Mouse (Mus musculus) hindbrain, embryonic 16.5 days (tissue): ENCODE data around the gene Macrod2. TPM values are rescaled to one million over a fixed set of nuclear protein-coding genes. Genes with fewer than 3 reads are reported as not detected.

Experiments used
- ATAC-seq: fragments of 200-750 bp; cut with Nextera tagmentation; 2 replicates; pipeline ENCODE4 v1.8.0; 2017; ENCODE audit warnings: moderate TSS enrichment, moderate library complexity
- H3K27ac ChIP-seq: fragments of 300-500 bp; sonication (generic); 2 replicates; pipeline ENCODE4 v1.5.1; 2014; ENCODE audit warnings: low read depth, mild to moderate bottlenecking, control low read depth, low read length, moderate library complexity
- H3K27me3 ChIP-seq: fragments of 300-500 bp; sonication (generic); replicated peaks from 2 replicates; pipeline ENCODE4 v1.6.1; 2014; ENCODE audit warnings: low read length; ENCODE audit not compliant: control insufficient read depth, insufficient read depth
- H3K36me3 ChIP-seq: fragments of 300-500 bp; sonication (generic); 2 replicates; pipeline ENCODE4 v1.6.1; 2014; ENCODE audit warnings: mild to moderate bottlenecking, low read length, moderate library complexity, mixed read lengths; ENCODE audit not compliant: control insufficient read depth, insufficient read depth
- H3K4me1 ChIP-seq: fragments of 300-500 bp; sonication (generic); 2 replicates; pipeline ENCODE4 v1.6.1; 2014; ENCODE audit warnings: low read depth, low read length; ENCODE audit not compliant: control insufficient read depth, insufficient read depth
- H3K4me2 ChIP-seq: fragments of 300-500 bp; sonication (generic); 2 replicates; pipeline ENCODE4 v1.6.1; 2014; ENCODE audit warnings: mild to moderate bottlenecking, low read length, control low read depth, moderate library complexity
- H3K4me3 ChIP-seq: fragments of 300-500 bp; sonication (generic); 2 replicates; pipeline ENCODE4 v1.5.1; 2014; ENCODE audit warnings: mild to moderate bottlenecking, low read length, control low read depth, moderate library complexity
- H3K9ac ChIP-seq: fragments of 300-500 bp; sonication (generic); 2 replicates; pipeline ENCODE4 v1.6.1; 2014; ENCODE audit warnings: low read depth, mild to moderate bottlenecking, control low read depth, low read length, moderate library complexity
- H3K9me3 ChIP-seq: fragments of 300-500 bp; sonication (generic); 2 replicates; pipeline ENCODE4 v1.6.1; 2014; ENCODE audit warnings: mild to moderate bottlenecking, low read length, moderate library complexity; ENCODE audit not compliant: control insufficient read depth
- WGBS: fragments of 180-500 bp; shearing (Covaris S2); extraction: QIAGEN DNeasy Blood & Tissue Kit; methylation state at CpG from one replicate; pipeline ENCODE4 v1.1.7; 2014; 5-methylcytosine and 5-hydroxymethylcytosine counted together
- polyA plus RNA-seq: library from polyadenylated mRNA; unstranded; fragments of >200 nt; fragmentation: Nextera tagmentation; extraction: Ambion mirVana; gene quantifications from 2 replicates; pipeline ENCODE4 v1.2.1, GENCODE M21; 2015

Macrod2 gene
- polyA plus RNA-seq, 1 experiment from 2014 or later: 85.4 TPM

DNA sequence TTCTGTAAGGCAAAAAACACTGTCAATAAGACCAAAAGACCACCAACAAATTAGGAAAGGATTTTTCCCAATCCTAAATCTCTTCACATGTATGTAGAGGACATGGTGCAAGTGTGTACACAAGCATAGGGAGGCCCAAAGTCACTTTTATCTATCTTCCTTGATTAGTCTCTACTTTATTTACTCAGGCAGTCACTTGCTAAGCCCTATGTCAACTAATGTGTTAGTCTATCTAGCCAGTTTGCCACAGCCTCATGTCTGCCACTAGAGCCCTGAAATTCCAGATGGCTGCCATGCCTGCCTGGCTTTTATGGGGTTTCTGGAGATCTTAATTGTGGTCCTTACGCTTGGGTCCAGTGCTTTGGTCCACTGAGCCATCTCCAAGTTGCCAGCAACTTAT is 1483.4 kb downstream of the Macrod2 start:
- no peak overlapping the region for H3K9ac ChIP-seq
- no peaks in the 10 kb centered on the region for H3K4me1 ChIP-seq
- 80% methylated on average over 1 of the region's 1 CpGs for WGBS
- H3K4me3 ChIP-seq: no peak overlapping the region
- H3K9me3 ChIP-seq: no peaks in the 10 kb centered on the region
- H3K27me3 ChIP-seq: no peaks in the 10 kb centered on the region
- no peak for ATAC-seq
- H3K36me3 ChIP-seq: no peaks in the 10 kb centered on the region
- H3K27ac ChIP-seq: no peak overlapping the region
- H3K4me2 ChIP-seq: no peak overlapping the region

DNA sequence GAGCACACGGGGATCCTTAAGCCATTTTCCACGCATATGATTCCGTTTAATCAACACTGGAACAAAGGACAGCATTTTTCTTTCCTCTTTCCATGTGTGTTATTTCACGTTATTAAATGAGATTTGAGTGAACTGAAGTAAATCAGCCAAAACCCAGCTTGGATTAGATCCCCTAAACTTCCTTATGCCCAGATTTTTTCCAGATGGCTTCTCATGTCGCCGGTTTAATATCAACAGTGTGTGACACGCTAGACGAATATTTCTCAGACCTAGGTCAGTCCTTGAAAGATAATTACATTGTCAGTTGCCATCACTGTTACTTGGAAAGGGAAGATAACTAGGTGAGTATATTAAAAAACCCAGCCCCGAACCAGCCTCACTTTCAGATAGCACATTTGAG is 1484.6 kb downstream of the Macrod2 start:
- no peak overlapping the region for H3K4me2 ChIP-seq
- no peak overlapping the region for H3K9ac ChIP-seq
- H3K27me3 ChIP-seq: no peaks in the 10 kb centered on the region
- 47% methylated on average over 9 of the region's 9 CpGs for WGBS
- H3K36me3 ChIP-seq: no peaks in the 10 kb centered on the region
- no peak overlapping the region for H3K27ac ChIP-seq
- H3K9me3 ChIP-seq: no peaks in the 10 kb centered on the region
- no peak for ATAC-seq
- H3K4me1 ChIP-seq: no peaks in the 10 kb centered on the region
- H3K4me3 ChIP-seq: no peak overlapping the region

- 65% methylated on average over 11 of the region's 11 CpGs for WGBS
- Histone ChIP-seq H3K27ac (no peak overlapping the region), H3K9me3 (no peaks in the 10 kb centered on the region), H3K9ac (no peak overlapping the region), H3K27me3 (no peaks in the 10 kb centered on the region), H3K4me1 (no peaks in the 10 kb centered on the region), H3K4me2 (no peak overlapping the region), H3K36me3 (no peaks in the 10 kb centered on the region), H3K4me3 (no peak overlapping the region)
- ATAC-seq: no peak
Measured at GRCm38 (mm10) chr2:141886694-141887474, 1491.8 kb downstream of the Macrod2 start.

DNA sequence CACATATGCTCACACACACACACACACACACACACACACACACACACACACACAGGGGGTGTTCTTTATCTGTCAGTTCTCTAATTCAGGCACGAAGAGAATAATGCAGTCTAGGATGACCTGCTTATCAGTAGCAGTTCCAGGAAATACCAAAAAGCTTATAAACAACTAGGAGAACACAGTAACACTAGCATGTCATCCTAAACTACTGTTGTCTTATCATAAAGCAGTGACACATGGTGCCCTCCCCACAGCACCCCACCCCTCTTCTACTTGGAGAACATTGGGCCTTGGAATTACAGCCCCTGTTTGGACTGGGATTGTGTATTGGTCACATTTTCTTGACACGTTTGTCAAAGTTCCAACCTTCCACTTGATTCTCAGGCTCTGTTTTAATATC is 1494.4 kb downstream of the Macrod2 start:
- no peaks in the 10 kb centered on the region for H3K4me1 ChIP-seq
- H3K4me2 ChIP-seq: no peak overlapping the region
- no peaks in the 10 kb centered on the region for H3K9me3 ChIP-seq
- H3K36me3 ChIP-seq: no peaks in the 10 kb centered on the region
- H3K27ac ChIP-seq: no peak overlapping the region
- ATAC-seq: no peak
- H3K9ac ChIP-seq: no peak overlapping the region
- H3K4me3 ChIP-seq: no peak overlapping the region
- WGBS: 85% methylated on average over 2 of the region's 2 CpGs
- no peaks in the 10 kb centered on the region for H3K27me3 ChIP-seq

DNA sequence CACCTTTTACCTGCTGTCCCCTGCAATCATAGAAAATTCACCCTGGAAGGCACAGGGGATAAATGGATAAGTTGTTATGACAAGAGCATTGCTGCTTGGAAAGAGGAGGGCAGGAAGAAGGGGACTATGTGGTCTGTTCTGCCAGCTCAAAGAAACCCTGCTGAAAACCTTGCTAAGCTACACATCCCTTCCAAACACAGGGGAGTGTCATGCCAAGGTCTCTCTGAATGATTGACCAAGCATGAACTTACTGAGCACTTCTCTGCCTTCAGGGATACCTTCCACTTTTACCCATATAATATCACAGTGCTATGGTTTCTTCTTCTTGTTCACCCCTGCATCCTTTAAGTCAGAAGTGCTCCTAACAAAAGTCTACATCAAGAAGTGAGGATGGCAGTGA is 1502.8 kb downstream of the Macrod2 start:
- H3K4me1 ChIP-seq: no peaks in the 10 kb centered on the region
- H3K27me3 ChIP-seq: no peaks in the 10 kb centered on the region
- H3K27ac ChIP-seq: no peak overlapping the region
- H3K4me3 ChIP-seq: no peak overlapping the region
- H3K36me3 ChIP-seq: no peaks in the 10 kb centered on the region
- ATAC-seq: no peak
- H3K4me2 ChIP-seq: no peak overlapping the region
- H3K9ac ChIP-seq: no peak overlapping the region
- H3K9me3 ChIP-seq: no peaks in the 10 kb centered on the region

DNA sequence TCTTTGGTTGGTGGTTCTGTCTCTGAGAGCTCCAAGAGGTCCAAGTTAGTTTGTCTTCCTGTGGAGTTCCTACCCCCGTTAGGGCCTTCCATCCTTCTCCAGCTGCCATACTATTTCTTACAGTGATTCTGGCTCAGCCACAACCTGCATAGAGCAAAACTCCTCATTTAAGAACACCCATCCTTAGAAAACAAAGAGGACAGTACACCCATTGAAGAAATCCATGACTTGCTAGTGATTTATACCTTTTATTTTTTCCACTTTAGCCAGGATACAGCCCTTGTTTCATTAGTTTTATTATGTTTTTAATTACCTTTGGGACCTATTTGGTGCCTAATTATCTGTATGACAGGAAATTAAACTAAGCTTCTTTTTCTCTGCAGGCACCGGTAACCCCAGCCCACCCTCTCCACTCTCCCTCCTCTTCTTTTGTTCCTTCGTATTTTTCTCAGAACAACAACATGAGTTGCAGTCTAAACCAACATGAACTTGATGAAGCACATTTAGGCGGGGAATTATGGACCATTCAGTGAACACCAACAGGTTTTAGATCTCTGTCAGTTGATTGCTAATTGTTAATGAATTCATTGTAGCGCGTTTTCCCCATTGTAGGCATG is 1516.8 kb downstream of the Macrod2 start:
- no peak overlapping the region for H3K4me3 ChIP-seq
- no peak overlapping the region for H3K4me2 ChIP-seq
- no peaks in the 10 kb centered on the region for H3K27me3 ChIP-seq
- no peaks in the 10 kb centered on the region for H3K36me3 ChIP-seq
- no peak overlapping the region for H3K9ac ChIP-seq
- H3K27ac ChIP-seq: no peak overlapping the region
- ATAC-seq: peak; percentile 42; the same call in 1 of the 2 replicates
- H3K4me1 ChIP-seq: no peaks in the 10 kb centered on the region
- WGBS: 55% methylated on average over 6 of the region's 6 CpGs
- no peaks in the 10 kb centered on the region for H3K9me3 ChIP-seq

GRCm38 (mm10) chr2:141913486-141913885 is 1518.4 kb downstream of the Macrod2 start:
- Histone ChIP-seq H3K36me3 (no peaks in the 10 kb centered on the region), H3K4me1 (no peaks in the 10 kb centered on the region), H3K4me3 (no peak overlapping the region), H3K9ac (no peak overlapping the region), H3K4me2 (no peak overlapping the region), H3K9me3 (no peaks in the 10 kb centered on the region), H3K27ac (no peak overlapping the region), H3K27me3 (no peaks in the 10 kb centered on the region)
- 23% methylated on average over 3 of the region's 3 CpGs for WGBS
- peak; percentile 56; the same call in 1 of the 2 replicates for ATAC-seq

GRCm38 (mm10) chr2:141913894-141914293 is 1518.8 kb downstream of the Macrod2 start:
- Histone ChIP-seq H3K36me3 (no peaks in the 10 kb centered on the region), H3K4me3 (no peak overlapping the region), H3K27ac (no peak overlapping the region), H3K27me3 (no peaks in the 10 kb centered on the region), H3K4me1 (no peaks in the 10 kb centered on the region), H3K9ac (no peak overlapping the region), H3K9me3 (no peaks in the 10 kb centered on the region), H3K4me2 (no peak overlapping the region)
- WGBS: 50% methylated on average over 6 of the region's 6 CpGs
- ATAC-seq: peak; percentile 52; the same call in 1 of the 2 replicates

- Histone ChIP-seq H3K27me3 (no peaks in the 10 kb centered on the region), H3K9ac (no peak overlapping the region), H3K36me3 (no peaks in the 10 kb centered on the region), H3K4me2 (no peak overlapping the region), H3K4me1 (no peaks in the 10 kb centered on the region), H3K9me3 (no peaks in the 10 kb centered on the region), H3K27ac (no peak overlapping the region), H3K4me3 (no peak overlapping the region)
- WGBS: 77% methylated on average over 2 of the region's 2 CpGs
- no peak for ATAC-seq
Measured at GRCm38 (mm10) chr2:141920377-141920992, 1525.4 kb downstream of the Macrod2 start.
